Mouse (Mus musculus) limb, embryonic 11.5 days (tissue): ENCODE data around the gene Gnaq. TPM values are rescaled to one million over a fixed set of nuclear protein-coding genes. Genes with fewer than 3 reads are reported as not detected.

Experiments used
- ATAC-seq: fragments of 200-750 bp; cut with Nextera tagmentation; 2 replicates; pipeline ENCODE4 v1.8.0; 2017; ENCODE audit warnings: low read depth; ENCODE audit not compliant: insufficient number of reproducible peaks, low FRiP score, low TSS enrichment
- DNase-seq: peaks from one replicate; pipeline ENCODE4 v3.0.0-alpha.2; 2015; ENCODE audit warnings: low spot score
- H3K27ac ChIP-seq: fragments of 300-500 bp; sonication (generic); replicated peaks from 2 replicates; pipeline ENCODE4 v1.5.1; 2014; ENCODE audit warnings: low read depth, mild to moderate bottlenecking, low read length
- H3K27me3 ChIP-seq: fragments of 300-500 bp; sonication (generic); 2 replicates; pipeline ENCODE4 v1.6.1; 2014; ENCODE audit warnings: mild to moderate bottlenecking, low read length, mixed read lengths; ENCODE audit not compliant: control insufficient read depth, insufficient read depth
- H3K36me3 ChIP-seq: fragments of 300-500 bp; sonication (generic); 2 replicates; pipeline ENCODE4 v1.6.1; 2014; ENCODE audit warnings: mild to moderate bottlenecking, low read length, moderate library complexity, mixed read lengths; ENCODE audit not compliant: control insufficient read depth, insufficient read depth
- H3K4me1 ChIP-seq: fragments of 300-500 bp; sonication (generic); 2 replicates; pipeline ENCODE4 v1.6.1; 2014; ENCODE audit warnings: low read length, mixed read lengths; ENCODE audit not compliant: control insufficient read depth, insufficient read depth
- H3K4me2 ChIP-seq: fragments of 300-500 bp; sonication (generic); 2 replicates; pipeline ENCODE4 v1.6.1; 2014; ENCODE audit warnings: low read depth, mild to moderate bottlenecking, moderate library complexity; ENCODE audit not compliant: severe bottlenecking
- H3K4me3 ChIP-seq: fragments of 300-500 bp; sonication (generic); 2 replicates; pipeline ENCODE4 v1.5.1; 2014; ENCODE audit warnings: low read depth, low read length
- H3K9ac ChIP-seq: fragments of 300-500 bp; sonication (generic); 2 replicates; pipeline ENCODE4 v1.6.1; 2014; ENCODE audit warnings: mild to moderate bottlenecking, low read length
- H3K9me3 ChIP-seq: fragments of 300-500 bp; sonication (generic); 2 replicates; pipeline ENCODE4 v1.6.1; 2016; ENCODE audit warnings: low read length; ENCODE audit not compliant: control insufficient read depth
- WGBS: fragments of 180-500 bp; shearing (Covaris S2); extraction: QIAGEN DNeasy Blood & Tissue Kit; methylation state at CpG from one replicate; pipeline ENCODE4 v1.1.7; 2014; 5-methylcytosine and 5-hydroxymethylcytosine counted together
- polyA plus RNA-seq: library from polyadenylated mRNA; unstranded; fragments of >200 nt; fragmentation: Nextera tagmentation; extraction: Ambion mirVana; gene quantifications from 2 replicates; pipeline ENCODE4 v1.2.1, GENCODE M21; 2014

Gene Gnaq
- polyA plus RNA-seq, 1 experiment from 2014 or later: 14.1 TPM

GRCm38 (mm10) chr19:16280231-16280630 lies 147.6 kb downstream of the Gnaq start:
- no peaks in the 10 kb centered on the region for H3K36me3 ChIP-seq
- H3K27me3 ChIP-seq: no peaks in the 10 kb centered on the region
- no peak overlapping the region for H3K9ac ChIP-seq
- no peaks in the 10 kb centered on the region for H3K4me1 ChIP-seq
- no peak overlapping the region for H3K4me2 ChIP-seq
- no peak overlapping the region for H3K4me3 ChIP-seq
- ATAC-seq (no peak), DNase-seq (no peak)
- no peaks in the 10 kb centered on the region for H3K9me3 ChIP-seq
- 87% methylated on average over 4 of the region's 4 CpGs for WGBS
- no peak overlapping the region for H3K27ac ChIP-seq

GRCm38 (mm10) chr19:16285051-16286028 lies 152.7 kb downstream of the Gnaq start:
- WGBS: 85% methylated on average over 11 of the region's 11 CpGs
- H3K9ac ChIP-seq: no peak overlapping the region
- no peaks in the 10 kb centered on the region for H3K36me3 ChIP-seq

GRCm38 (mm10) chr19:16286451-16287175 lies 154.0 kb downstream of the Gnaq start:
- ATAC-seq: no peak
- WGBS: 61% methylated on average over 10 of the region's 10 CpGs

More at GRCm38 (mm10) chr19:16285051-16286028, 152.7 kb downstream of the Gnaq start:
- H3K27ac ChIP-seq: no peak overlapping the region
- DNase-seq: no peak
- no peak for ATAC-seq
- no peak overlapping the region for H3K4me3 ChIP-seq
- H3K27me3 ChIP-seq: no peaks in the 10 kb centered on the region
- no peak overlapping the region for H3K4me2 ChIP-seq
- no peaks in the 10 kb centered on the region for H3K9me3 ChIP-seq
- 0 out of 2 replicates have a peak, but pooled peaks cover 3% of the 10 kb centered on the region for H3K4me1 ChIP-seq

GRCm38 (mm10) chr19:16287307-16287706 lies 154.7 kb downstream of the Gnaq start:
- H3K4me3 ChIP-seq: no peak overlapping the region
- no peaks in the 10 kb centered on the region for H3K27me3 ChIP-seq
- ATAC-seq (no peak), DNase-seq (no peak)
- H3K36me3 ChIP-seq: no peaks in the 10 kb centered on the region
- WGBS: 88% methylated on average over 4 of the region's 4 CpGs
- no peak overlapping the region for H3K4me2 ChIP-seq
- H3K9ac ChIP-seq: no peak overlapping the region
- H3K27ac ChIP-seq: no peak overlapping the region
- peaks cover 7% of the 10 kb centered on the region; the same call in 1 of the 2 replicates for H3K4me1 ChIP-seq
- no peaks in the 10 kb centered on the region for H3K9me3 ChIP-seq

More at GRCm38 (mm10) chr19:16286451-16287175, 154.0 kb downstream of the Gnaq start:
- Histone ChIP-seq H3K9ac (no peak overlapping the region), H3K9me3 (no peaks in the 10 kb centered on the region), H3K36me3 (no peaks in the 10 kb centered on the region), H3K4me1 (0 out of 2 replicates have a peak, but pooled peaks cover 3% of the 10 kb centered on the region), H3K27me3 (no peaks in the 10 kb centered on the region), H3K4me3 (no peak overlapping the region), H3K4me2 (no peak overlapping the region), H3K27ac (no peak overlapping the region)
- no peak for DNase-seq

- H3K9me3 ChIP-seq: no peaks in the 10 kb centered on the region
- WGBS: 90% methylated on average over 7 of the region's 7 CpGs
- DNase-seq (no peak), ATAC-seq (no peak)
- no peaks in the 10 kb centered on the region for H3K27me3 ChIP-seq
- H3K27ac ChIP-seq: no peak overlapping the region
- H3K4me3 ChIP-seq: no peak overlapping the region
- H3K9ac ChIP-seq: no peak overlapping the region
- no peak overlapping the region for H3K4me2 ChIP-seq
- H3K4me1 ChIP-seq: peaks cover 10% of the 10 kb centered on the region; the same call in 1 of the 2 replicates
- no peaks in the 10 kb centered on the region for H3K36me3 ChIP-seq
These were observed 155.3 kb downstream of the Gnaq start for GRCm38 (mm10) chr19:16287971-16288370.

GRCm38 (mm10) chr19:16291088-16291487 lies 158.5 kb downstream of the Gnaq start:
- no peaks in the 10 kb centered on the region for H3K9me3 ChIP-seq
- H3K4me3 ChIP-seq: no peak overlapping the region
- no peak overlapping the region for H3K27ac ChIP-seq
- no peak overlapping the region for H3K9ac ChIP-seq
- no peaks in the 10 kb centered on the region for H3K36me3 ChIP-seq
- peaks cover 10% of the 10 kb centered on the region; the same call in 1 of the 2 replicates for H3K4me1 ChIP-seq
- DNase-seq (no peak), ATAC-seq (no peak)
- H3K4me2 ChIP-seq: no peak overlapping the region
- H3K27me3 ChIP-seq: no peaks in the 10 kb centered on the region
- 63% methylated on average over 3 of the region's 3 CpGs for WGBS

GRCm38 (mm10) chr19:16292056-16292608 lies 159.5 kb downstream of the Gnaq start:
- H3K36me3 ChIP-seq: no peaks in the 10 kb centered on the region
- DNase-seq (no peak), ATAC-seq (no peak)
- H3K9me3 ChIP-seq: no peaks in the 10 kb centered on the region
- WGBS: 70% methylated on average over 2 of the region's 2 CpGs
- H3K27me3 ChIP-seq: no peaks in the 10 kb centered on the region
- no peak overlapping the region for H3K4me2 ChIP-seq
- no peak overlapping the region for H3K4me3 ChIP-seq
- no peak overlapping the region for H3K9ac ChIP-seq
- peaks cover 7% of the 10 kb centered on the region; the same call in 1 of the 2 replicates for H3K4me1 ChIP-seq
- H3K27ac ChIP-seq: no peak overlapping the region

GRCm38 (mm10) chr19:16292978-16293377 lies 160.3 kb downstream of the Gnaq start:
- H3K36me3 ChIP-seq: no peaks in the 10 kb centered on the region
- WGBS: 97% methylated on average over 1 of the region's 1 CpGs
- DNase-seq (no peak), ATAC-seq (no peak)
- H3K9me3 ChIP-seq: no peaks in the 10 kb centered on the region
- peaks cover 7% of the 10 kb centered on the region; the same call in 1 of the 2 replicates for H3K4me1 ChIP-seq
- H3K27me3 ChIP-seq: no peaks in the 10 kb centered on the region
- no peak overlapping the region for H3K27ac ChIP-seq
- H3K9ac ChIP-seq: no peak overlapping the region
- H3K4me3 ChIP-seq: no peak overlapping the region
- no peak overlapping the region for H3K4me2 ChIP-seq
